Mouse (Mus musculus): ENCODE measurements at regions not wholly inside any gene's neighbourhood (a gene's known extent, or its start where the extent isn't known, plus 50 kb on each side); places are given as distances from the start of the nearest gene placed in this dataset.

DNA sequence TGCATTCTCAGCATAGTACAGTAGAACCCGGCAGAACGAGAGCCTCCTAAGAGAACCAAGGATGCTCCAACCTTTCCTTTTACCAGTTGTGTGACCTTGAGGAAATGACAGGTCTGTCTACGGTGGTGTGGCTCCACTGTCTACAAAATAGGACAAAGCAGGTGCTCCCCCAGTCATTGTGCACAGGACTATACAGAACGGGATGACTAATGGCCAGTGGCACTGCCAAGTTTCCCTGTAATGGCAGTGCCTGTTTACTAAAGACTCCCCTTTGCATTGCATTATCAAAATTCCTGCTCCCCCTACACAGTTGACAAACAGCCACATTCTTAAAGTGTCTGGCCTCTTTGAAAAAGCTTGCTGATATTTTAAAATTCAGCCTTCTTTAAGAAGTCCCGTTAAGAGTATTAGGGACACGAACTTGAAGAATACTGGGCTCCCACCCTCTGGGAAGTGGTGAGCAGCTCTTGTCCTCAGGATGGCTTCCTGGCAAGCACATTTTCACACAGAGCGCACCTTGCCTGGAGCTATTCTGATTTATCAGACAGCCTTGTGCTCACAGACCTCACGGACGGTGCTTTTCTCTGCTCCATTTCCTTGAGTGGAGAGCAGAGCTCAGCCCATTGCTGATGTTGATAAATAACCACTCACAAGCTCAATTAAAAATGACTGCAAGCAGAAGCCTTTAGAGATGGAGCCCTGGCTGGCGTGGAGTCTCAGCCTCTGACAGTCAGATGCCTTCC, 352.3 kb upstream of the Myt1l start:
- WGBS = 70% methylated on average over 10 of the region's 10 CpGs
- Histone ChIP-seq H3K4me3 (no peak overlapping the region), H3K4me2 (replicated peaks) (no peak overlapping the region), H3K36me3 (no peaks in the 10 kb centered on the region), H3K27me3 (replicated peaks) (no peaks in the 10 kb centered on the region; the same call in 1 of the 2 replicates), H3K27ac (no peak overlapping the region), H3K9me3 (no peaks in the 10 kb centered on the region), H3K4me1 (0 out of 2 replicates have a peak, but pooled peaks cover 3% of the 10 kb centered on the region), H3K9ac (no peak overlapping the region)
- ATAC-seq (ENCODE audit: low FRiP score, low read depth) = no peak

- Histone ChIP-seq H3K4me3 (no peak overlapping the region), H3K36me3 (no peaks in the 10 kb centered on the region), H3K4me1 (0 out of 2 replicates have a peak, but pooled peaks cover 3% of the 10 kb centered on the region), H3K27me3 (replicated peaks) (no peaks in the 10 kb centered on the region; the same call in 1 of the 2 replicates), H3K9me3 (no peaks in the 10 kb centered on the region), H3K27ac (no peak overlapping the region), H3K4me2 (replicated peaks) (no peak overlapping the region), H3K9ac (no peak overlapping the region)
- 92% methylated on average over 12 of the region's 12 CpGs for WGBS
- ATAC-seq (ENCODE audit: low FRiP score, low read depth) = no peak
Measured at GRCm38 (mm10) chr12:29177145-29177544, 351.0 kb upstream of the Myt1l start.

DNA sequence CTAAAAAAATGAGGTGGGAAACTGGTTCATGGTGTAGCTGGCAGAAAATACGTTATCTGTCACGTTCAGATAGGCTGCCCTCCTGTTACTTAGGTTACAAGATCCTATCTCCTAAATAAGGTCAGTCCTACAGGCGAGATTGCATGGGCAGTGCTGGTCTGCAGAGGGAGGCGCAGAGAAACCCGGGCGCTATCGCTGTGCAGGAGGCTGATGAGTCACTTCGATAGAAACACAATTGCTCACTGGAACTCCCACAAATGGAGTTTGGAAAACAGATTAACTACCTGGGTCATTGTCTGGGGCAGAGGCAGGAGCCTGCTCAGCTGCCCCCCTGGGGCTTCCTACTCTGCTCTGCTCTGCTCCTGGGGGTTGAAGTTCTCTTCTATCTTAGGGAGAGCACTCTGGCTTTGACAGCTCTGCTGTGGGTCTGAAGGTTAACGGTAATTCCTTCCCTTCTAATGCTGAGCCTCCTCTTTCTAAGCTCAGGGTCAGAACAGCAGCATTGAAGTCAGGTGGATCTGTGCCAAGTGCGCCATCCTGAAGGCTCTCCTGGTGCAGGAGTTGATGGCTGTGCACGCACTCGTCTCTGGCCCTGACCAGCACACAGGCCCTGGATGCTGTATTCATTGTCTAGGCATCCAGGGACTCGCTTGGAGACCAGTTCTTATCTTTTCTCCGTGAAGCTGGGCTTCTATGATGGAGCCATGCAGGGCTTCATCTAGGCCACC, 349.9 kb upstream of the Myt1l start:
- ATAC-seq (ENCODE audit: low FRiP score, low read depth) = no peak
- 73% methylated on average over 14 of the region's 14 CpGs for WGBS

GRCm38 (mm10) chr12:29179405-29179804, 348.8 kb upstream of the Myt1l start:
- Histone ChIP-seq H3K4me1 (peaks cover 3% of the 10 kb centered on the region; the same call in 1 of the 2 replicates), H3K27ac (no peak overlapping the region), H3K27me3 (replicated peaks) (no peaks in the 10 kb centered on the region), H3K4me2 (replicated peaks) (no peak overlapping the region), H3K36me3 (no peaks in the 10 kb centered on the region), H3K9ac (no peak overlapping the region), H3K4me3 (no peak overlapping the region), H3K9me3 (no peaks in the 10 kb centered on the region)
- WGBS = 16% methylated on average over 2 of the region's 2 CpGs
- ATAC-seq (ENCODE audit: low FRiP score, low read depth) = no peak; the same call in 1 of the 2 replicates

More for the DNA sequence above, 349.9 kb upstream of the Myt1l start:
- Histone ChIP-seq H3K4me1 (peaks cover 3% of the 10 kb centered on the region; the same call in 1 of the 2 replicates), H3K36me3 (no peaks in the 10 kb centered on the region), H3K27ac (no peak overlapping the region), H3K4me3 (no peak overlapping the region), H3K27me3 (replicated peaks) (no peaks in the 10 kb centered on the region; the same call in 1 of the 2 replicates), H3K9me3 (no peaks in the 10 kb centered on the region), H3K4me2 (replicated peaks) (no peak overlapping the region), H3K9ac (no peak overlapping the region)

GRCm38 (mm10) chr12:29180576-29180975, 347.6 kb upstream of the Myt1l start:
- Histone ChIP-seq H3K36me3 (no peaks in the 10 kb centered on the region), H3K9me3 (no peaks in the 10 kb centered on the region), H3K4me1 (peaks cover 3% of the 10 kb centered on the region; the same call in 1 of the 2 replicates), H3K27me3 (replicated peaks) (no peaks in the 10 kb centered on the region), H3K4me2 (replicated peaks) (no peak overlapping the region), H3K27ac (no peak overlapping the region), H3K4me3 (no peak overlapping the region), H3K9ac (no peak overlapping the region)
- no peak for ATAC-seq (ENCODE audit: low FRiP score, low read depth)
- WGBS = 79% methylated on average over 1 of the region's 1 CpGs

DNA sequence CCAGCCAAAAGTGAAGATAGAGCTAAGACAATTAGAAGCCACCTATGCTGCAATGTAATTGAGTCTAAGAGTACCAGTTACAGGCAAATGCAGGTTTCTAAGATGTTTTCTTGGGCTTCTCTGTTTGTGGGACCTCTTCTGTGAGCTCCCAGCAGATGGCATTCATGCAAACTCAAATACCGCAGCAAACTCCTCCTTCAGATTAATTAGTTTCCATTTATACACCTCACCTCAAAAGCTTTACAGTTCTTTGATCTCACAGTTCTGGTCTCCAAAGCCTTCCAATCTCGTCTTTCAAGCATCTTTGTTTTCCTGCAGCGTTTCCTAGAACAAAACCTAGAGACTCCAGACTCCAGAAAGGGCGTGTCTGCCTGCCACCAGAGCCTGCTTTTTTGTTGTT, 340.6 kb upstream of the Myt1l start:
- Histone ChIP-seq H3K4me2 (replicated peaks) (no peak overlapping the region), H3K4me3 (no peak overlapping the region), H3K9me3 (0 out of 2 replicates have a peak, but pooled peaks cover 3% of the 10 kb centered on the region), H3K9ac (no peak overlapping the region), H3K4me1 (no peaks in the 10 kb centered on the region; the same call in 1 of the 2 replicates), H3K27me3 (replicated peaks) (no peaks in the 10 kb centered on the region), H3K27ac (no peak overlapping the region), H3K36me3 (no peaks in the 10 kb centered on the region)
- ATAC-seq (ENCODE audit: low FRiP score, low read depth) = no peak
- 58% methylated on average over 4 of the region's 4 CpGs for WGBS

GRCm38 (mm10) chr12:29192391-29192790, 335.8 kb upstream of the Myt1l start:
- Histone ChIP-seq H3K27me3 (replicated peaks) (no peaks in the 10 kb centered on the region), H3K27ac (no peak overlapping the region), H3K36me3 (no peaks in the 10 kb centered on the region), H3K4me1 (no peaks in the 10 kb centered on the region), H3K4me3 (no peak overlapping the region), H3K9me3 (0 out of 2 replicates have a peak, but pooled peaks cover 3% of the 10 kb centered on the region), H3K9ac (no peak overlapping the region), H3K4me2 (replicated peaks) (no peak overlapping the region)
- ATAC-seq (ENCODE audit: low FRiP score, low read depth) = no peak
- 88% methylated on average over 3 of the region's 3 CpGs for WGBS

DNA sequence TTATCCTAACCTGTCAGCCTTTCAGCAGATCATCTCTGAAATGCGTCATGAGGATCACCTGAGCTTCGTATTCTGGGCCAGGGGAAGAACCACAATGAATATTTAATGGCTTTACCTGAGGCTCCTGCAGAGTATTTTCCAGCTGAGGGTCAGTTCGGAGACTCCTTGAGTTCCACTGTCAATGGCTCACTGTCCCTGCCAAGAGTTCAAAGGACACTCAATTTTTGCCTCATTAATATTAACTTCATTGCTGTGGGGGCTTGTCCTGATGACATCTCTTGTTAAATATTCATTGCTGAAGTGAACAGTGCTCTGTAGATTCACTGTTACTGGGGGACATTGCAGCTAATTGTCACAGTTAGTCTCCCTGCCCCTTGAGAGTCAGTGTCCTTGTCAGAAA, 316.2 kb upstream of the Myt1l start:
- no peaks in the 10 kb centered on the region for H3K4me1 ChIP-seq
- 75% methylated on average over 3 of the region's 3 CpGs for WGBS

DNA sequence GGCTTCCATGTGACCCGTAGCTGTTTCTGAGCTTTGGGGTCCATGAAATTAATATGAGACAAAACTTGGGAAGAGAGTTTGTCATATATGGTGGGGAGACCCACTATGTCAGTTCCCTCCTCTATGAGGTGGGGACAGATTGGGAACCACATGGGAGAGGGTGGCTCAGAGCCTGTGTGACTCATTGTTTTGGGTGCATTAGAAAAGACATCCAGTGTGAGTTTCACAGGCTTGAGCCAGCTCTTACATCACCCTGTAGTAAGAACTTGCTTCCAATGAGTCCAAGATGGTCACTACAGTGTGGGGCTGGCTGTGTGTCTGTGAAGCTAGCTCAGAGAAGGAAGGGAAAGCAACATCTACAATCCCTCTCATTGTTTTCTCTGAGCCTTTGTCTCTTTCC, 314.6 kb upstream of the Myt1l start:
- 86% methylated on average over 1 of the region's 1 CpGs for WGBS
- no peak for ATAC-seq (ENCODE audit: low FRiP score, low read depth)
- H3K36me3 ChIP-seq = no peaks in the 10 kb centered on the region
- H3K9ac ChIP-seq = no peak overlapping the region
- no peak overlapping the region for H3K4me3 ChIP-seq
- no peaks in the 10 kb centered on the region for H3K4me1 ChIP-seq
- no peak overlapping the region for H3K27ac ChIP-seq
- H3K4me2 ChIP-seq (replicated peaks) = no peak overlapping the region
- no peaks in the 10 kb centered on the region for H3K9me3 ChIP-seq
- no peaks in the 10 kb centered on the region for H3K27me3 ChIP-seq (replicated peaks)

More for the DNA sequence above, 316.2 kb upstream of the Myt1l start:
- Histone ChIP-seq H3K9me3 (no peaks in the 10 kb centered on the region), H3K4me2 (replicated peaks) (no peak overlapping the region), H3K27me3 (replicated peaks) (no peaks in the 10 kb centered on the region), H3K36me3 (no peaks in the 10 kb centered on the region), H3K27ac (no peak overlapping the region), H3K9ac (no peak overlapping the region), H3K4me3 (no peak overlapping the region)
- no peak for ATAC-seq (ENCODE audit: low FRiP score, low read depth)

GRCm38 (mm10) chr12:29222099-29222498, 306.1 kb upstream of the Myt1l start:
- Histone ChIP-seq H3K27ac (no peak overlapping the region), H3K9ac (no peak overlapping the region), H3K27me3 (replicated peaks) (no peaks in the 10 kb centered on the region), H3K36me3 (no peaks in the 10 kb centered on the region), H3K4me1 (no peaks in the 10 kb centered on the region), H3K9me3 (no peaks in the 10 kb centered on the region), H3K4me3 (no peak overlapping the region), H3K4me2 (replicated peaks) (no peak overlapping the region)
- 51% methylated on average over 6 of the region's 6 CpGs for WGBS
- ATAC-seq (ENCODE audit: low FRiP score, low read depth) = 0 out of 2 replicates have a peak, but pooled peaks have one; percentile 50

DNA sequence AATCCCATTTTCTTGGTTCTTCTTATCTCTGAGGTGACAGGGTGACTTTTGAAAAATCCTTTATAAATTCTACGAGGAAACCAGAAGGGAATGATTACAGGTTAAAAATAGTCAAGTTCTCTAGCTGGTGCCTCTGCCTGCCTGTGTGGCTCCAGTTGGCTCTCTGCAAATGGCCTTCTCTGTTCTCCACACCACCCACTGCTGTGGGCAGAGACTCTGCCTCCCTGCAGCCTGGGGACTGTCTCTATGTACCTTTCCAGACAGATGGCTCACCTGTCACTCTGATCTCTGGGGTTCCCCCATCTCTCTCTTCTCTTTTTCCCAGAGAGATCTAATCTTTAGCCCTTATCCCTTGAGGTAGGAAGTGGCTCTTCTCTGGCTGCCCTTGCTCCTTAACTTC, 302.2 kb upstream of the Myt1l start:
- Histone ChIP-seq H3K27ac (no peak overlapping the region), H3K4me2 (replicated peaks) (no peak overlapping the region), H3K4me3 (no peak overlapping the region), H3K4me1 (no peaks in the 10 kb centered on the region), H3K9ac (no peak overlapping the region), H3K36me3 (no peaks in the 10 kb centered on the region), H3K9me3 (no peaks in the 10 kb centered on the region), H3K27me3 (replicated peaks) (no peaks in the 10 kb centered on the region)
- ATAC-seq (ENCODE audit: low FRiP score, low read depth) = no peak
- WGBS = 81% methylated on average over 1 of the region's 1 CpGs
